Mouse (Mus musculus): ENCODE results near the gene Tmem131l. TPM values are rescaled to one million over a fixed set of nuclear protein-coding genes. Genes with fewer than 3 reads are reported as not detected.
"Not testable (repeated sequence)": the region's sequence is repeated elsewhere in the genome, so short reads cannot be mapped to it uniquely, and the experiment has no call there.

Gene Tmem131l
- total RNA-seq, 1 experiment: 31.5 TPM

GRCm38 (mm10) chr3:83878801-83879200 lies 161.2 kb downstream of the Tmem131l start:
- Histone ChIP-seq H3K4me1 (ENCODE audit: control insufficient read depth in 2 of 2, insufficient read depth in 2 of 2, low read length in 2 of 2, poor library complexity in 1 of 2) (no peaks in the 10 kb centered on the region), H3K36me3 (ENCODE audit: control insufficient read depth, insufficient read depth, low read length, poor library complexity, severe bottlenecking) (peaks cover 7% of the 10 kb centered on the region), H3K4me3 (ENCODE audit: insufficient read depth in 1 of 2, low read depth in 1 of 2, low read length in 2 of 2, poor library complexity in 1 of 2, severe bottlenecking in 1 of 2) (no peak overlapping the region), H3K9ac (ENCODE audit: insufficient read depth, low read depth, low read length, poor library complexity, severe bottlenecking) (no peak overlapping the region), H3K9me3 (ENCODE audit: control insufficient read depth, insufficient read depth, low read depth, low read length) (peaks cover 9% of the 10 kb centered on the region; the same call in 1 of the 2 replicates), H3K27ac (ENCODE audit: insufficient read depth, low read depth, low read length, poor library complexity, severe bottlenecking) (peak overlapping the region; percentile 87; the same call in 1 of the 2 replicates)
- no peak for TF ChIP-seq MAFK (IDR thresholded peaks at IDR 0.05; ENCODE audit: insufficient read depth, low read depth, low read length)
- TF ChIP-seq ZNF384 (IDR thresholded peaks at IDR 0.05; ENCODE audit: low read depth, low read length): no peak
- no peak for TF ChIP-seq ZC3H11A (IDR thresholded peaks at IDR 0.05; ENCODE audit: borderline replicate concordance, low read depth, low read length)
- no peak for TF ChIP-seq HCFC1 (IDR thresholded peaks at IDR 0.05; ENCODE audit: borderline replicate concordance, insufficient read depth, low read length)
- TF ChIP-seq CHD2 (IDR thresholded peaks at IDR 0.05; ENCODE audit: low read depth, low read length): no peak
- in situ Hi-C loops (cut with MboI; ENCODE audit: low sequenced_read_pairs in 2 of 2, unreplicated experiment in 2 of 2): no loop called here
- no peak for DNase-seq (ENCODE audit: low read depth, low spot score)

GRCm38 (mm10) chr3:83876299-83876698 lies 163.7 kb downstream of the Tmem131l start:
- no peak for DNase-seq (ENCODE audit: low read depth, low spot score)
- H3K9me3 ChIP-seq (ENCODE audit: control insufficient read depth, insufficient read depth, low read depth, low read length): 0 out of 2 replicates have a peak, but pooled peaks cover 5% of the 10 kb centered on the region
- peaks cover 7% of the 10 kb centered on the region for H3K36me3 ChIP-seq (ENCODE audit: control insufficient read depth, insufficient read depth, low read length, poor library complexity, severe bottlenecking)
- H3K4me3 ChIP-seq (ENCODE audit: insufficient read depth in 1 of 2, low read depth in 1 of 2, low read length in 2 of 2, poor library complexity in 1 of 2, severe bottlenecking in 1 of 2): no peak overlapping the region
- no peak overlapping the region for H3K9ac ChIP-seq (ENCODE audit: insufficient read depth, low read depth, low read length, poor library complexity, severe bottlenecking)
- in situ Hi-C loops (cut with MboI; ENCODE audit: low sequenced_read_pairs in 2 of 2, unreplicated experiment in 2 of 2): no loop called here
- 0 out of 4 replicates have a peak, but pooled peaks cover 0 to 1% of the 10 kb centered on the region in 2 experiments for H3K4me1 ChIP-seq (ENCODE audit: control insufficient read depth in 2 of 2, insufficient read depth in 2 of 2, low read length in 2 of 2, poor library complexity in 1 of 2)
- TF ChIP-seq MAFK (IDR thresholded peaks at IDR 0.05; ENCODE audit: insufficient read depth, low read depth, low read length) (no peak), ZC3H11A (IDR thresholded peaks at IDR 0.05; ENCODE audit: borderline replicate concordance, low read depth, low read length) (no peak), HCFC1 (IDR thresholded peaks at IDR 0.05; ENCODE audit: borderline replicate concordance, insufficient read depth, low read length) (no peak), ZNF384 (IDR thresholded peaks at IDR 0.05; ENCODE audit: low read depth, low read length) (no peak), CHD2 (IDR thresholded peaks at IDR 0.05; ENCODE audit: low read depth, low read length) (no peak)
- H3K27ac ChIP-seq (ENCODE audit: insufficient read depth, low read depth, low read length, poor library complexity, severe bottlenecking): no peak overlapping the region; the same call in 1 of the 2 replicates

- H3K4me3 ChIP-seq (ENCODE audit: insufficient read depth in 1 of 2, low read depth in 1 of 2, low read length in 2 of 2, poor library complexity in 1 of 2, severe bottlenecking in 1 of 2); H3K9ac ChIP-seq (ENCODE audit: insufficient read depth, low read depth, low read length, poor library complexity, severe bottlenecking); H3K9me3 ChIP-seq (ENCODE audit: control insufficient read depth, insufficient read depth, low read depth, low read length); DNase-seq (ENCODE audit: low read depth, low spot score); H3K27ac ChIP-seq (ENCODE audit: insufficient read depth, low read depth, low read length, poor library complexity, severe bottlenecking); H3K36me3 ChIP-seq (ENCODE audit: control insufficient read depth, insufficient read depth, low read length, poor library complexity, severe bottlenecking); in situ Hi-C loops (cut with MboI; ENCODE audit: low sequenced_read_pairs in 2 of 2, unreplicated experiment in 2 of 2); H3K4me1 ChIP-seq (ENCODE audit: control insufficient read depth in 2 of 2, insufficient read depth in 2 of 2, low read length in 2 of 2, poor library complexity in 1 of 2): not testable (repeated sequence)
These were observed 164.9 kb downstream of the Tmem131l start for GRCm38 (mm10) chr3:83875078-83875477.

GRCm38 (mm10) chr3:83872853-83873252 lies 167.1 kb downstream of the Tmem131l start:
- not testable (repeated sequence) for DNase-seq (ENCODE audit: low read depth, low spot score)

GRCm38 (mm10) chr3:83871962-83872361 lies 168.0 kb downstream of the Tmem131l start:
- Histone ChIP-seq H3K9ac (ENCODE audit: insufficient read depth, low read depth, low read length, poor library complexity, severe bottlenecking) (peak overlapping the region; percentile 25; the same call in 1 of the 2 replicates), H3K27ac (ENCODE audit: insufficient read depth, low read depth, low read length, poor library complexity, severe bottlenecking) (peak overlapping the region; percentile 98)
- H3K36me3 ChIP-seq (ENCODE audit: control insufficient read depth, insufficient read depth, low read length, poor library complexity, severe bottlenecking); H3K4me3 ChIP-seq (ENCODE audit: insufficient read depth in 1 of 2, low read depth in 1 of 2, low read length in 2 of 2, poor library complexity in 1 of 2, severe bottlenecking in 1 of 2); DNase-seq (ENCODE audit: low read depth, low spot score); in situ Hi-C loops (cut with MboI; ENCODE audit: low sequenced_read_pairs in 2 of 2, unreplicated experiment in 2 of 2); H3K9me3 ChIP-seq (ENCODE audit: control insufficient read depth, insufficient read depth, low read depth, low read length); H3K4me1 ChIP-seq (ENCODE audit: control insufficient read depth in 2 of 2, insufficient read depth in 2 of 2, low read length in 2 of 2, poor library complexity in 1 of 2): not testable (repeated sequence)
- TF ChIP-seq CHD2 (IDR thresholded peaks at IDR 0.05; ENCODE audit: low read depth, low read length): peak; percentile 52; the same call in 1 of the 2 replicates

More at GRCm38 (mm10) chr3:83872853-83873252, 167.1 kb downstream of the Tmem131l start:
- H3K4me3 ChIP-seq (ENCODE audit: insufficient read depth in 1 of 2, low read depth in 1 of 2, low read length in 2 of 2, poor library complexity in 1 of 2, severe bottlenecking in 1 of 2); H3K4me1 ChIP-seq (ENCODE audit: control insufficient read depth in 2 of 2, insufficient read depth in 2 of 2, low read length in 2 of 2, poor library complexity in 1 of 2); H3K9ac ChIP-seq (ENCODE audit: insufficient read depth, low read depth, low read length, poor library complexity, severe bottlenecking); H3K36me3 ChIP-seq (ENCODE audit: control insufficient read depth, insufficient read depth, low read length, poor library complexity, severe bottlenecking); H3K9me3 ChIP-seq (ENCODE audit: control insufficient read depth, insufficient read depth, low read depth, low read length); in situ Hi-C loops (cut with MboI; ENCODE audit: low sequenced_read_pairs in 2 of 2, unreplicated experiment in 2 of 2): not testable (repeated sequence)
- peak overlapping the region; percentile 98; the same call in 1 of the 2 replicates for H3K27ac ChIP-seq (ENCODE audit: insufficient read depth, low read depth, low read length, poor library complexity, severe bottlenecking)
- TF ChIP-seq CHD2 (IDR thresholded peaks at IDR 0.05; ENCODE audit: low read depth, low read length): peak; percentile 72; the same call in 1 of the 2 replicates

- Histone ChIP-seq H3K9ac (ENCODE audit: insufficient read depth, low read depth, low read length, poor library complexity, severe bottlenecking) (peak overlapping the region; percentile 57; the same call in 1 of the 2 replicates), H3K27ac (ENCODE audit: insufficient read depth, low read depth, low read length, poor library complexity, severe bottlenecking) (peak overlapping the region; percentile 98)
- DNase-seq (ENCODE audit: low read depth, low spot score); H3K9me3 ChIP-seq (ENCODE audit: control insufficient read depth, insufficient read depth, low read depth, low read length); H3K36me3 ChIP-seq (ENCODE audit: control insufficient read depth, insufficient read depth, low read length, poor library complexity, severe bottlenecking); H3K4me1 ChIP-seq (ENCODE audit: control insufficient read depth in 2 of 2, insufficient read depth in 2 of 2, low read length in 2 of 2, poor library complexity in 1 of 2); H3K4me3 ChIP-seq (ENCODE audit: insufficient read depth in 1 of 2, low read depth in 1 of 2, low read length in 2 of 2, poor library complexity in 1 of 2, severe bottlenecking in 1 of 2); in situ Hi-C loops (cut with MboI; ENCODE audit: low sequenced_read_pairs in 2 of 2, unreplicated experiment in 2 of 2): not testable (repeated sequence)
These were observed 168.4 kb downstream of the Tmem131l start for GRCm38 (mm10) chr3:83871559-83871958.

Data from ES-E14 (cell line).